Mouse (Mus musculus) brain, embryonic 14.5 days (tissue): ENCODE measurements at regions not wholly inside any gene's neighbourhood (a gene's known extent, or its start where the extent isn't known, plus 50 kb on each side); places are given as distances from the start of the nearest gene placed in this dataset.

ENCODE experiments used
- DNase-seq: peaks from one replicate; pipeline ENCODE4 v3.0.0-alpha.2; 2011; ENCODE audit warnings: low read depth
- CTCF ChIP-seq: fragments of 200-500 bp; IDR thresholded peaks from 2 replicates; pipeline ENCODE4 v1.5.1; 2012; ENCODE audit warnings: inconsistent platforms, mild to moderate bottlenecking, moderate library complexity, borderline replicate concordance; ENCODE audit not compliant: insufficient read depth, insufficient read length; ENCODE audit errors: extremely low read depth
- POLR2A ChIP-seq: fragments of 200-500 bp; IDR thresholded peaks from 2 replicates; pipeline ENCODE4 v1.6.1; 2012; ENCODE audit warnings: mild to moderate bottlenecking, inconsistent platforms, borderline replicate concordance; ENCODE audit not compliant: poor library complexity, insufficient read depth, insufficient read length, severe bottlenecking; ENCODE audit errors: extremely low read depth

DNA sequence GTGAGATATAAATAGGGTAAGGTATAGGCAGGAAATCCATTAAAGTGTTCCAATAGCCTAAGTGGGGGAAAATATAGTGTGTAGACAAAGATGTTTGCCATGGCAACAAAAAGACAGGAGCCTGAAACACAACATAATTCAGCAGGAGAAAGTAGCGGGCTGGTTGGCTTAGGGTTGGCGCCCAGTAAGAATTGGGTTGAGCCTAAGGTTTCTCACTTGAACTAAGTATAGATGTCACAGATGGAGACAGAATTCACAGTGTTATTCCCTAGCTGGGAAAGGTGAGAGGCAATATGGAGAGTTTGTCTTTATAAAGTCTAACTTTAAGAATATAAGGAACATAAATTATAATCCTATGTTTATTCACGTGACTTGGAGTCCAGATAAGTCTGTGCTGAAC, 64.8 kb upstream of the Ogfrl1 start:
- TF ChIP-seq CTCF = no peak
- TF ChIP-seq POLR2A = no peak
- DNase-seq = no peak

DNA sequence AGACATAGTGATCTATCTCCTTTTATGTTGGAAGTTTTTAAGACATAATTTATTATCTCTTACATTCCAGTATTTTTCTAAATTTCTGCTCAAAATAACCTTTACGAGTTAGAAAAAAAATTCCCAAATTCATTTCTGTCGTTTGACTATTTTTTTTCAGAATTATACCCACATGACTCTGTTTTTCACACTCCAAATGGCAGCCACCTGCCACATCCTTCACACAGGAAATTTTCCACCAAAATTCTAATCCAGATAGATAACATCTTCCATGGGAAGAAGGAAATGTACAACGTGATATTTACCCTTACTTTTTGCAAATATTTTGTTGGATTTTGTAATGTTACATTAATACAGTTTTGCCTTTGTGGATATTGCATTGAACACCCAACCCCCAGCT, 66.5 kb upstream of the Ogfrl1 start:
- DNase-seq = peak; percentile 26
- no peak for TF ChIP-seq POLR2A
- TF ChIP-seq CTCF = no peak

DNA sequence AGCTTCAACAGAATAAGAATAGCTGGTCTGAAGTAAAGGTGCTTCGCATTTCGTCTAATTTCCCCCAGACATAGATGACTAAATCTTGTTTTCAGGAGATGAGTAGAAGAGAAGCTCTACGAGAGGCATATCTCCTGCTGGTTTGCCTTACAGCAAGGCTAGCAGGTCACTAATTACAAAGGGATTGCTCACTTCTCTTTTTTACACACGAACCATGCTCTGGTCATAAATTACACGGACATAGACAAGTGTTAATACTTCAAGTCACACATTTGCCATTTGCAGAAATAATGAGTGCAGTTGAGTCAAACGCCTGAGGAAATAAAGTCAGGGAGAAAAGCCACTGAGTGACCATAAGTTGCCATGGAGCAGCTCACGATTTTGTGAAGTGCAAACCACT, 68.8 kb upstream of the Ogfrl1 start:
- TF ChIP-seq POLR2A (no peak), CTCF (no peak)
- no peak for DNase-seq

DNA sequence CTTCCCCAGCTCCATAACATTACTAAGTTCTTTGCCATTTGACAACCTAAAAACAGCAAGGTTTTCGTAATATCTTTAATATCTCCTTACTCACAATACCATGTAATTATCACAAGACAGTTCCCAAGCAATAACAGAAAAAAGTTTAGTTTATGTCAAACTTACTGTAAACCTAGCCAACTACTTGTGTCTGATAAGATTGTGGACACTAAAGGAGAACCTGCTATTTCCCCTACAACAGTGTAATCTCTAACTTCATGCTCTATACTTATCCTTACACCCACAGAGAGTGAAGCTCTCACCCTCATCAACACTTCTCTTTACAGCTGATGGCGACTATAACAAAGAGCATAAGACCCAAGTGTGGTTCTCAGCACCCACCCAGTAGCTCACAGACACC, 69.8 kb upstream of the Ogfrl1 start:
- no peak for DNase-seq
- no peak for TF ChIP-seq CTCF
- TF ChIP-seq POLR2A = no peak

DNA sequence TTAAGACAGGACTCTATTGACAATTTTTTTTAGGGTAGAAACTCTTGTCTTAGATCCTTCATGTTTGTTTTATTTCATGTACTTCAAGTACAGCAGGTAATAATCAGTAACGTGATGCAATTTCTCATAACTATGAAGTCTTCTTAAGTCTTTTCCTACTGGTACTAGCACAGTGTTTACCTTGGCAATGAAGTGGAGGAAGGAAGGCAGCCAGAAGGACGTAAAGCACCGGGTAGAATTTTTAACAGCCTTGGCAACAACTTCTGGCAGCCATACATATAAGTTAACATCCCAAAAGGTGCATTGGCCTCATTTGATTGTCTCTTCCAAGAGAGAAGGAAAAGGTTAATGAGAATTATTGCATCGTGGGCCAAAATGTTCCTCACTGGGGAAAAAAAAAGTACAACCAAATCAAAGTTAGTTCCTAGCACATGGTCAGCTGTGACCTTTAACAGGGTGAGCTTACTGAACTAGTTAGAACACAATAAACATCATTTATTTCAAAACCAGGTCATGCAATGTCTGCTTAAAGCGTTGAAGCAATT, 83.3 kb upstream of the Ogfrl1 start:
- no peak for DNase-seq
- no peak for TF ChIP-seq CTCF
- no peak for TF ChIP-seq POLR2A

DNA sequence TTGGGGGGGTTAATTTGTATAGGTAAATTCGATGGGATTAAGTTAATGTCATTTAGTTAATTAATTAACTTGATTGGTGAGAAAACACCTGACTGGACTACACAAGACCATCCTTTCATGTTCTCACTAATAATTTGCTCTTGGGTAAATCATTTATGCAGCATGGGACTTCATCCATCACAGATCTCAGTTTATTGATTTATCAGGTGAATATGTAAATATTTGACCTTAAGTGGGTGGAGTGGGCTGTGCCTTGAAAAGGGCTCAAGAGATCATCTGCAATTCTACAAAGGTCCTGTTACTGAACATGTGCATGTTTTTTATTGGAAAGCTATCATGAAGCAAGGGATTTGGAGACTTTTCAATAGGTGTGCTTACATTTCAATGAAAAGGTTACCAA, 87.0 kb upstream of the Ogfrl1 start:
- TF ChIP-seq CTCF = no peak
- TF ChIP-seq POLR2A = no peak
- no peak for DNase-seq

DNA sequence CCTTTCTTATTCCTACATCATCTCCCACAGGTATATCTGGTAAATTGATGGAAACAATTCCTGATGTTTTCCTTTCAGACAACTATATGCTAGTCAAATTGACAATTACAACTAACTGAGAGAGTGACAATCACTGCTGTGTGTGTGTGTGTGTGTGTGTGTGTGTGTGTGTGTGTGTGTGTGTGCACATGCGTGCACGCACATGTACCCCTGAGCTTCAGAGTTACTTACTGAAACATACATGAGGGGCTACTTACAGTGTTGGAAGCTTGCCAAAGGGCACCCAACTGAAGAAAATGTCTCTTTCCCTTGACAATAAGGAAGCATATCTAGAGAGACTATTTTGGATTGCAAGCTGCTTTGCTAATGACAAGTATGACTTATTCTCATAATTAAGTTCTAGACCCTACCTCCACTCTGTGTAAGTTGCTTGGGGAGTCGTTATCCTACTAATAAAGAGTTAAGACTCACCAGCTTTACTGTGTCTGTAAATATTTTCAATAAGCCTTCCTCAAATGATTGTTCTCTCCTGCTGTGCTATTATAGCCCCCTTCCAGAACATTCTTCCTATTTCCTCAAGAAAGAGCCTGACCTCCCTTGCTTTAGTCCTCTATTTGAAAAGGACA, 87.7 kb upstream of the Ogfrl1 start:
- no peak for DNase-seq
- TF ChIP-seq POLR2A = no peak
- TF ChIP-seq CTCF = no peak

DNA sequence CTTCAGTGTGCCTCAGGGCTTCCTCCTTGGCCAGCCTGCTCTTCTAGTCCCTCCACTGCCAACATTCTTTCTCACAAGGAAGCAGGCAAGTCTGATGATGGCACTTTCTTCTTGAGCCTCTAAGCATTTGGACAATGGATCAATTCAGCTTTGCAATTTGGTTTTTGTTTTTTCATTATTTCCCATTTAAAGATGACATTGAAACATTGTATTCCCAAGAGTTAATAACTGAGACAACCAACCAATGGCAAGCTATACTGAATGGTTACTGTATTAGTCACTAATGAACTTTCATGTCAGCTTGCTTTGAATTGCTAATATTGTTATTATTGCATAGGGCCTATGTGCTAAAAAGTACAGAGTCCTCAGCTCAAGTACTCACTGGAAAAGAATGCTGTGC, 89.5 kb upstream of the Ogfrl1 start:
- DNase-seq = no peak
- TF ChIP-seq CTCF = no peak
- no peak for TF ChIP-seq POLR2A

DNA sequence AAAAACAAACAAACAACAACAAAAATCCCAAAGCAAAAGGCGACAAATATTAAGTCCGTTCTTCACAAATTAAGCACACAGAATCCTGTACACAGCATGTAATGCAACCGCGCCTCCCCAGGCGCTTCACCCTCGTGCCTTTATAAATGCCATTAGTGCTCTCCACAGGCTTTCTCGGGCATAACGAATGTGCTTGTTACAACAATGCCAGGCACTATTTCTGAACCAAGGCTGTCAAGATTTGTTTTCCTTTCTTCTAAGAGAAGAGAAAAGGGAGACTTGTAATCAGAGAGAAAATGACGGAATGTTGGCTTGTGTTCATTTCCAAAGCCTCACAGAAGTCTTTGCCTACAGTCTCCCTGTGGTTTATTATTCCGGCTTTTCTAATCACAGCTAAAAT, 93.1 kb upstream of the Ogfrl1 start:
- DNase-seq = peak; percentile 93
- TF ChIP-seq POLR2A = no peak
- no peak for TF ChIP-seq CTCF

DNA sequence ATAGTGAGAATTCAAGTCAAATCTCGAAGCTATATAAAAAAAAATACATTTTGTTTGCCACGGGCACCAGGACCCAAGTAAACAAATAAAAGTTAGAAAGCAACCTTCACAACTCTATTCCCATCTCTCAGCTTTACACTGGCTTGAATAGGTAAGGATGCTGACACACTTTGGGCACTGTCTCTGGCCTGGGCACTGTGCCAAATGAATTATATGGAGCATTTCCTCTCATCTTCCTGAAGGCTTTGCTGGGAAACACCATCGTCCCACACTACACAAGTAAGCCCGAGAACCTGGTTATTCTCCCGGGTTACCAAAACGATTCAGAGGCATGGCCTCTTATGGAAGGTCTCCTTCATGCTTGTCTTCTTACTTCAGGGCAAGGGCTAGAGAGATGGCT, 93.5 kb upstream of the Ogfrl1 start:
- TF ChIP-seq POLR2A (no peak), CTCF (no peak)
- DNase-seq = peak; percentile 82

DNA sequence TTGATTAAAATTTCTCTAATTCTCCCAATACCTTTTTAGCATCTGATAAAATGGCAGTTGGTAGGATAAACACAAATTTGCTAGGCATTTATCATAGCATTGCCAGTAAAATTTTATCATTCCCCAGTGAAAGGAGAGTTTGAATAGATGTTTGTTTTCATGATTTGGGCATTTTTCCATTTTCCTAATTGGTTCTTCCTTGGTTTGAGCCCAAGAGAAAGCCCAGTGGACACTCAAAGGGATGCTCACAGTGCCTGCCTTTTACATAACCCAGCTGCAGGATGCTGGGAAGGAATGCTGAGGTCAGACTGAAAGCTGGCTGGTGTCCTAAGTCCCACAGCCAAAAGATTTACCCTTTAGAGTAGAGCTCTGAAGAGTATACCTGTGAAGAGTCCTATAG, 95.4 kb upstream of the Ogfrl1 start:
- DNase-seq = peak; percentile 30
- TF ChIP-seq POLR2A (no peak), CTCF (no peak)

DNA sequence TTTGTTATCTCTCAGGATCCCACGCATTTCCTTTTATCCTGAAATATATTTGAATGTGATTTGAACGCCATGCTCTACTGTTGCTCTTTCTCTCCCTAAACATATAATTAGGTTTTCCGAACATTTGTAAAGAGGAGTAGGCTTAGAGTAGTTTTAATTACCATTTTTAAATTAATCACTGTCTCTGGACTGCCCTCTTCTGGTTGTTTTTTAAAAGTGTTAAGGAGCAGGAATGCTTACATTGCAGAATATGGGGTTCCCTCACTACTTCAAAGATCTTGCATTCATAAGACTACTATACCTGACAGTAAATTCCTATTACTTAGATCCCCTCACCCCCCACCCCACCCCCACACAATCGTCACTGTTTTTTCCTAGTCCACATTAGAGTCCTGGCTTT, 97.8 kb upstream of the Ogfrl1 start:
- TF ChIP-seq POLR2A = no peak
- no peak for TF ChIP-seq CTCF
- peak; percentile 65 for DNase-seq

DNA sequence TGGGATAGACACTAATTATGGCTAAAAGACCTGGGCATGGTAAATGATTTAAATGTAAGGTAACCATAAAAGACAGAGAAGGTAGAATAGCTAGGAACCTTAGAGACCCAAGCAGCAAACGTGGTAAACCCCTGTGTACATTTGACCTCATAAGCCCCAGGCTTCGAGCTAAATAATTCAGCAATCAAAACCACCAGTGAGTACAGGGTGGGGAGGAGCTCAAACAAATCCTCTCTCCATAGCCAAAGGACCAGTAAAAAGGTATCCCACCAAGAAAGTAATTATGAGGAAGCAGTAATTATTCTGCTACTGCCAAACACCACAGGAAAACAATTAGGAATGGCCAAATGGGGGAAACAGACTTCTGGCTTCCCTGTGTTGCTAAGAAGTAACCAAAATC, 122.5 kb upstream of the Ogfrl1 start:
- peak; percentile 24 for DNase-seq
- TF ChIP-seq POLR2A (no peak), CTCF (no peak)

DNA sequence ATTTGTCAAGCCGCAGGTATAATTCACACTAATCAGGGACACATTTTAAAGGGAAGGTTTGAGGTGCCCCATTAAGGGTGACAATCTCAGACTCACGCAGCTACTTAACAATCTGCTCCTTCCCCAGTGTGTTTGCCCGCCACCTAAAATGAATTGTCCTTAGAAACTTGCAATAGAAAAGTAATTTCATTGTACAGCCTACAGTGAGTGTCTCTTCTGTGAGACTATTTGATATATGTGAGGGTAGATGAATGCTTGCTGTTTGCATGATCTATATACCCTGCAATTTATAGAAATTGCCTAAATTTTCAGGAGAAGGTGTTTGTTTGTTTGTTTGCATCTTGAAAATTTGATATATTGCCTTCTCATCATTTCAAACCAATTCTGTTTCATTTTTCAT, 135.1 kb upstream of the Ogfrl1 start:
- no peak for TF ChIP-seq POLR2A
- no peak for DNase-seq

DNA sequence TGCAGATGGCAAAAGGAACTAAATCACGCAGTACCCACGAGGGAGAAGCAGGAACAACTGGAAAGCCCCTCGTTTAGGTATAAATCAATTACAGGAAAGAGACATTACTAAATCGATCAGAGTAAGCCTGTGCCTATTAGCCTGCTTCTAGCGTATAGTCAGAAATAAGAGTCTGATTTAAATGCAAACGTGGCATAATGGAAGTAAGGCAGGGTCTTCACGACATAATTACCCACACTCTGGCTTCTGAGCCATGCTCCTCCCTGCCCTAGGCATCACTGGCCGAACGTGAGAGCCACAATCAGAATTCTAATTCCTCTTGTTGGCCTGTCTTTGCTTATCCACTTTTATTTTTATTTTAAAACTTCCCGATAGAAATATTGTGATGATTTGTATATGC, 139.0 kb upstream of the Ogfrl1 start:
- peak; percentile 13 for DNase-seq
- TF ChIP-seq CTCF (no peak), POLR2A (no peak)

DNA sequence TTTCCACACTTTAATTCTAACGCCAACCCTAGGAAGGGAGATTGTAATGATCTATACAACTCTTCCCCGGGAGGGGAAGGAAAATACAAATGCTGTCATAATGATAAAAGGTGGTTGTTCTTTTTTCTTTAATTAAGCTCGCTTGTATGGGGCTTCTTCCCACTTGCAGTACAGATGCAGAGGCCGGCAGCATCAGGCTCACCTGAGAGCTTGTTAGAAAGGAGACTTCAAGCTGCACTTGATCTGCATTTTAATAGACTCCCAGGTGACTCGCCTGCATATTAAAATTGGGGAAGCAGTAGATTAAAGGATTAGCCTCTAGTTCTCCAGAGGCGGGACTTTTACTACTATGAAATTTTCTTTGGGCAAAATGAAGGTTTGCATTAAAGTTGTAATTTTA, 140.8 kb upstream of the Ogfrl1 start:
- peak; percentile 48 for DNase-seq
- TF ChIP-seq CTCF (no peak), POLR2A (no peak)

DNA sequence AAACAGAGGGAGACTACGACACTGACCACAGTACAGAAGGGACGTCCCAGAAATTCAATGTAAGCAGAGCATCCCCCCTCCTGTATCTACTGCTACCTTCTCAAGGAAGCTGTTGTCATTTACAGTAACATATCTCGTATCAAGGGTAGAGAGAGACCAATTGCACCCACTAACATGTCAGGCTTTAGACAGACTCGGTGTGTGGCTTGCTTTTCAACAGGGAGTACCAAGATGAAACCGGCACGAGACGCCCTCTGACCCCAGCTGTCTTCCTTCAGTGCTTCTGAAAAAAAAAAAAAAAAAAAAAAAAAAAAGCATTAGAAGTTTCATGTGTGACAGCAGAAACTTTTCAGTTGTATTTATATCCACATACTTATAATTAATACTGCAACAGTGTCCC, 143.0 kb upstream of the Ogfrl1 start:
- DNase-seq = no peak
- no peak for TF ChIP-seq POLR2A
- no peak for TF ChIP-seq CTCF
